Mouse (Mus musculus) fat pad, adult 2 months (tissue): Measurements from ENCODE around the gene Dusp22.

Experiments used
- DNase-seq: peaks from one replicate; pipeline ENCODE4 v3.0.0-alpha.2; 2011; ENCODE audit warnings: low read depth, low spot score; ENCODE audit errors: extremely low read depth

Dusp22 gene

DNA sequence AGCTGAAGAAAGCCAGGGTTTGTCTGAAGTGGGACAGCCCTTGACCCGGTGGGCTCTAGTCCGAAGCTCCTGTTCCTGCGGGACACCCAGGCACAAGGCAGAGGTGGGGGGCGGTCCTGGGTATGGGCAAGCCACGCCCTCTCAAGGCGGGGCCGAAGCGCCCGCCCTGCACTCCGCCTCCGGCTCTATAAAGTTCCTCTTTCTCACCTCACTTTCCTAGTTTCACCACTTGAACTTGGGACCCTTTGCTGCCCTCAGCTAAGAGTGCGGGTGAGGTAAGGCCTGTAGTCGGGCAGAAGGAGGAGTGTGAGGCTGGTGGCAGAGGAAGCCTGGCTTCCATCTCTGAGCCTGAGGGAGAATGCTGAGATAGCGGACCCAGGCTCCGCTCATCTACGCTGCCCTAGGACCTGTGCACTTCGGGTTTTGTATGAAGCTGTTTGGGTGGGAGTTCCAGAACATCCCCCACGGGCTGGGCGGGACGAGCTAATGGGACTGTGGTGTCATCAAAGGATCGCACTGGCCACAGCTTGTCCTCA, 89.3 kb downstream of the Dusp22 start, which contains the start of gene Irf4:
Irf4 (plus strand) TSS at position 206 of the 536 bp plus-strand sequence.
- no peak for DNase-seq

DNA sequence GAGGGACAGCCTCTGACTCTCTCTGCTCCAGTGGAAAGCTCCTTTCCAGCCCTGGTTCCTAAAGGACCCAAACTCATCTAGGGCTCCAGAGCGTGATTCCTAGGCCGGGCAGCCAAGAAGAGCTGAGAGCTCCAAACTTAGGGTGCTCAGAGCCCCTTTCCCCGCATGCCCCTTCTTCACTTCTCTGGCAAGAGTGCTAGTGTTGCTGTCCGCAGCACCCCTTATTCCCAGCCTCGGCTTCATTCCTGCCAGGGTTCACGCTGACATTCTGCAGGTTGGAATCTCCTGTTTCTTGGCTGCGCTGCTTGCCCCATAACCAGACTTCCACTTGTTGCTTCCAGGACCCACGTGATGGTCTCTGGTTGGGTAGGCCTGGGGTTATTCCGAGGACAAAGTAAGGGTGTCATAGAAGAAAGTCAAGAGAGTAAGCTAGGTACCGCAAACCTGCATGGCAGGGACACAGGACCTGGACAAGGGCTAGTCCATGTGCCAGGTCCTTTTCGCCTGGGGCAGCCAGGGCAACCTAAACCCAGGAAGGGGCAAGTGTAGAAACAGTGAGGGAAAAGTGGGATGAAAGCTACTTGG, 89.8 kb downstream of the Dusp22 start:
- DNase-seq: no peak

DNA sequence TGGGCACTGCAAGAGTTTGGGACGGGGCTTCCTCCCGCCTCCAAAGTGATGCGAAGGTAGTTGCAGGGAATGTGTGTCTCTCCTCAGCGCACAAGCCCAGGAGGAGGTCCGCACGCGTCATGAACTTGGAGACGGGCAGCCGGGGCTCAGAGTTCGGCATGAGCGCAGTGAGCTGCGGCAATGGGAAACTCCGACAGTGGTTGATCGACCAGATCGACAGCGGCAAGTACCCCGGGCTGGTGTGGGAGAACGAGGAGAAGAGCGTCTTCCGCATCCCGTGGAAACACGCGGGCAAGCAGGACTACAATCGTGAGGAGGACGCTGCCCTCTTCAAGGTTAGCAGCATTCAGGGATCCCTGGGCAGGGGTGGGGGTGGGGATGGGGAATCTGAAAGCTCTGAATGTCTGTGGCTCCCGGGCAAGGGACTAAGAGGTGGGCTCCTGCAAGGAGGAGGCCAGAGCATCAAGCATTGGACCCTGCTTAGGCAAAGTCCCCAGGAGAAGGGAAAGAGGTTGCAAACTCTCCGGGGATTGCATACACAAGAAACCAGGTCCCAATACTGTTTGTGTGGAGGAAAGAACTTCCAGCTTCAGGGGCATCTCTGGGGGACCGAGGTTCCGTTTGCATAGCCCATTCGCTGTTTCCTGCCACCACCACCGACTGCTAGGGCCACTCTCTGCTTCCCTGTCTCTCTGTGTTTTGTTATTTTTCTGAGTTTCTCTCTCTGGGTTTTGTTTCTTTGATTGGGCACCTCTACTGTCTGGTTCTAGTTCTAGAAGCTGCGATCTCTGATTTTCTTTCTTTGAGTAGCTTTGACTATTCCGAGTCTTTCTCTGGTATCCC, 90.9 kb downstream of the Dusp22 start:
- DNase-seq: no peak

DNA sequence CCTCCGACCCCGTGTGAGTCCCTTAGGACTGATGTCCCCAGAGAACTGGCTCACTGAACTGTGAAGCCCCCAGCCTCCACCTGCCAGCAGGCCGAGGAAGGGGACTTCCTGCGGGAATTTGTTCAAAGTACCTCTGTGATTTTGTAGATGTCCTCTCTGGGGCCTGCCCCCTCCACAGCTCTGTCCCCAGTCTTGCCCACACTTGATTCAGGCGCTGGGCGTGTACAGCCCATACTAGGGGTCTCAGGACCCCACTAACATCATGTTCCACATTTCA, 91.4 kb downstream of the Dusp22 start:
- DNase-seq: no peak

GRCm38 (mm10) chr13:30752581-30753187, 92.9 kb downstream of the Dusp22 start:
- no peak for DNase-seq

GRCm38 (mm10) chr13:30753441-30753840, 93.6 kb downstream of the Dusp22 start:
- DNase-seq: no peak

DNA sequence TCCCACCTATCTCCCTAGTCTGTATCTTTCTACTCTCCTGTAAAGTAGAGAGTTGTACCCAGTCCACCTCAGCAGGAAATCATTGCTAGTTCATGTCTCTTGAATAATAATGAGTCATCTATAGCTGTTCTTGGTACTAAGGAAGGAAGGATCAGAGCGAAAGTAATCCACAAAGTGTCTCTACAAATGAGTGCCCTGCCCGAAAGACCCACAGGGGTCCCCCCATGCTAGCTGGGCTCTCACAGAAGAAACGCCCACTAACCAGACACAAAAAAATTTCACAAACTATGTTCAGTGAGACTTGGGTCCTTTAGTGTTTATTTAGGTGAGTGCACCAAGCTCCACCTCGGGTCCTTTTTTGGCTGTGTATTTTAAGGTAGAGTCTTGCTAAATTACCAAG, 94.3 kb downstream of the Dusp22 start:
- DNase-seq: no peak

DNA sequence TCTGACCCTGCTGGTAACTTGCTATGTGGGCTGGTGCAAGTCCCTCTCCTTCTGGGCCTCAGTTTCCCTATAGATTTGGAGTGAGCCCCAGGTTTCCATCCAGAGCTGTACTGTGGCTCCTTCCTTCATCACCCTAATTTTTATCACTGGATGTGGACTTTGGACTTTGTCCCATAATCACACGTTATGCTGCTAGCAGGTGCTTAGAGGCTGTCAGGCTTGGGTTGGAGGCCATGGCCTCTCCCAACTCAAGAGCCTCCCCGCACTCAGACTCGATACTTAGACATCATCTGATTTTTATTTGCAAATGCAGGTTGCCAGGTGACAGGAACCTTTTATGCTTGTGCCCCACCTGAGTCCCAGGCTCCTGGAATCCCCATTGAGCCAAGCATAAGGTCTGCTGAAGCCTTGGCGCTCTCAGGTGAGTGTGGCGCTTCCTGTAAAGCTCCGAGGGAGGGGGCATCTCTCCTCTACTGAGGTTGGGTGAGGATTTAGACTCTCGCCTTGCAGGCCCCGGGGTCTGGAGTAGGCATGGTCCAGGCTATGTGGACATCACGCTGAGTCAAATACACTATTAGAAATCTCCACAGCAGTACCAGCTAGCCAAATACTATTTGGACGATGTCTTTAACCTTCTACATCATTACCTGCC, 95.2 kb downstream of the Dusp22 start:
- DNase-seq: no peak

DNA sequence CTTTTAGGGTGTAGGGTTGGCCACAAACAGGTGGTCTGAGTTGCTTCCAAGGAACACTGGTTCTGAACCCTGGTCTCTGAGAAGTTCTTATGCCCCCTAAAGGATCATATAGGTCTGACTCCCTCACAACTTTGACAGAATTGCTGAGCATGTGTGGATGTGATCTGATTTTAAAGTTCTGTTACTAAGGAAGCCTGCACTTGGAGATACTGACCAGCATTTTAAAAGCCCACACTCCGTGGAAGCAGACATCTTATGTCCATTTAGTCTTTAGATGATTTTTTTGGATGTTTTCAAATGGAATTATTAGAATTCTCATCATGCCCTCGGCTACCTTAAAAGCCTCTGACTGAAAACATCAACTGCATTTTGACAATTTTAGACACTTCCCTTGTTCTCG, 95.8 kb downstream of the Dusp22 start:
- no peak for DNase-seq

DNA sequence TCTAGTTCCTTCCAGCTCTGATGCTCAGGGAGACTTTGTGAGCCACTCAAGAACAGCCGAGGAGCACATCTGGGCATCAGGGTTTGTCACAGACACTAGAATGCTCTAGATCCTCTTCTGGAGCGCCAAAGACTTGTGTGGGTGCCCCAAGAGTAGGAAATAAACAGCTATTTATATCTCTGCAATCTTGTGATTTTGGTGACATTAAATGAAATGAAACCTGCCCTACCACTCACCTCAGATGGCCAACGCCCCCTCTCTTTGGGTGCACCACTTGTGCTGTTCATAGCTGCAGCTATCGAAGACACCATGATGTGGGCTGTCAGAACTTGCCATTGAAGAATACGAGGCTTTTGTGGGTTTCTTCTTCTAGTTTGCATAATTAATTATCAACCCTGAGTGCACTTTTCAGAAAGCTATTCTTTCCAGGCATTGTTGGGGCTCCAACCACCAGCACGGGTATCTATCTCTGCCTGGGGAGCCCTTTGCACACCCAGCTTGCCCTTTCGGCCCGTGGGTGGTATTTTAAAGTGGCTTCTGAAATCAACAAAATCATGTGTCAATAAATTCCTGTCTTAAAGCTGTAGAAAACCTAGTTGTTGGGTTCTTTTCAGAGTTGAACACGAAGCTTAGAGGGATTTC, 96.3 kb downstream of the Dusp22 start:
- no peak for DNase-seq

- no peak for DNase-seq
These were observed 97.6 kb downstream of the Dusp22 start for GRCm38 (mm10) chr13:30757264-30757900.

DNA sequence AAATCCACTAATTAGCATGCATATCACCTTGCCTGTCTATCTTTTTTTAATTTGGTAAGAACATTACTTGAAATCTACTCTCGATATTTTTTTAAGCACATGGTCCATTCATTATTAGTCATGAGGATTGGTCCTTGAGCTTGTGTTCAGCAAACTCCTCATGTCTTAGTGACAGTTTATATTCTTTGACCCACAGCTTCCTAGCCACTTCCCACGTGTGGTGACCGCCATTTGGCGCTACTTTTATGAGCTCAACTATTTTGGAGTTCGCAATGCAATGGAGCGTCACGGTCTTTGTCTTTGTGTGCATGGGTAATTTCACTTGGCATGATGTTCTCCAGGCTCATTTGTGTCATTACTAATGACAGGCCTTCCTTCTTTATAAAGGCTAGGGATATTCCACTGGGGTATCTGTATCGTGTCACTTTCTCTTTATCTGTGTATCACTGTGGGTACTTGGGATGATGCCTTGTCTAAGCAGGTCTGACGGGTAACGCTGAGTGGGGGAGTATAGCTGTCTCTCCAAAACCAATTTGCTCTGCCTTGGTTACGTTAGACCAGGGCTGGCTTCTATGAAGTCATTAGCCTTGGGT, 99.1 kb downstream of the Dusp22 start:
- DNase-seq: no peak

GRCm38 (mm10) chr13:30760374-30761090, 100.7 kb downstream of the Dusp22 start:
- no peak for DNase-seq
